In the genomic region with DNA sequence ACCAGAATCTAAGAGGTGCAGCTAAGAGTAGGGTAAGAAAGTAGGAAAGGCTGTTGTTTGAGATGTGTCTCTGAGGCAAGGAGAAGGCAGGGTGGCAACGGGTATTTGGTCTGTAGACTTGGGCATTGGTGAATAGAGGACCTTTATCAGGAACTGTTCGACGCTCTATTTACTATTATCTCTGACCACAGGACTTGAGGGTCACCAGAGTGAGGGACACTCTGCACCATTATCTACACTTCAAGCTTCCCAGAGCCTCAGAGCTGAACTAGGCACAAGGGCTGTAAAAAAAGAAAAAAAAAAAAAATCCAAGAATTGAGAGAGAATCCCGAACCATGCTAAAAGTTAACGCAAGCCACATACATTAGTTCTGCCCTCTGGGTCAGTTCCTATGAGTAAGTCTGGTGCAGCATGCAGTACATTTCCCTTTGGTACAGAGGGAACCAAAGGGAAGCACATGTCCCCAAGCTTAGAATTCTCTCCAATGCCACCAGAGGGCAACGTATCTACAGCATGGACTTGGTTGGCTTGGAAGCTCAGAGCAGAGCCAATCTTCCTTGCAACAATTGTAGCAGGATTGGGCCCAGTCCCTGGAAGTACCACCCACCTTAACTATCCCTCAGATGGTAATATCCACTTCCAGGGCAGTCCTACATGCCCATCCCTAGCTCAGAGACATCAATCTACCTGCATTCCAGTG, we compare ENCODE assay signal across 8 mouse cellular contexts. TPM values are rescaled to one million over a fixed set of nuclear protein-coding genes. Genes with fewer than 3 reads are reported as not detected.
A peak's percentile ranks its signal among the peaks of the same experiment; 100 is the strongest.
DNase-seq lines count a peak whose midpoint lies in the region; ATAC-seq lines count a peak whose summit lies in the region.

No protein-coding gene starts in this region.

- H3K4me1 ChIP-seq in intestine, embryonic 14.5 days (replicated peaks; ENCODE audit: control insufficient read depth, insufficient read depth, low read length): peaks cover 14% of the 10 kb centered on the region
- H3K4me1 ChIP-seq in midbrain, embryonic 11.5 days (ENCODE audit: control insufficient read depth, insufficient read depth, low read length): peaks cover 22% of the 10 kb centered on the region

- no peaks in the 10 kb centered on the region for H3K36me3 ChIP-seq in intestine, embryonic 14.5 days (ENCODE audit: control insufficient read depth, insufficient read depth, low read length)
- no peaks in the 10 kb centered on the region for H3K36me3 ChIP-seq in midbrain, embryonic 11.5 days (ENCODE audit: control insufficient read depth, insufficient read depth, low read length)

- H3K27me3 ChIP-seq in intestine, embryonic 14.5 days (replicated peaks; ENCODE audit: control insufficient read depth, insufficient read depth, low read length): peaks cover 60% of the 10 kb centered on the region
- H3K27me3 ChIP-seq in midbrain, embryonic 11.5 days (ENCODE audit: control insufficient read depth, insufficient read depth, low read length): peaks cover 57% of the 10 kb centered on the region

- peak; percentile 53 to 62 for DNase-seq in spleen, postnatal 36 days (ENCODE audit: low spot score in 2 of 2)
- no peak for DNase-seq in spleen, adult 18-20 months
- DNase-seq in cerebellum, adult 9-10 months: peak; percentile 86
- DNase-seq in frontal cortex, adult 2 months (ENCODE audit: extremely low spot score in 1 of 2, low spot score in 1 of 2): peak; percentile 64 to 82
- DNase-seq in intestine, embryonic 14.5 days (ENCODE audit: low spot score): no peak
- peak; percentile 61 for DNase-seq in left cerebral cortex, postnatal 4 days
- DNase-seq in midbrain, embryonic 11.5 days (ENCODE audit: low spot score, missing footprints): peak; percentile 92
- peak; percentile 74 for DNase-seq in telencephalon, adult 2 months (ENCODE audit: low read depth, low spot score)

- ATAC-seq in intestine, embryonic 14.5 days (replicated peaks; ENCODE audit: low FRiP score, low TSS enrichment, low read depth): peak; percentile 54
- ATAC-seq in midbrain, embryonic 11.5 days (ENCODE audit: low FRiP score): 0 out of 2 replicates have a peak, but pooled peaks have one; percentile 18

- no peak overlapping the region for H3K4me3 ChIP-seq in intestine, embryonic 14.5 days (ENCODE audit: low read depth, low read length)
- H3K4me3 ChIP-seq in midbrain, embryonic 11.5 days (ENCODE audit: low read depth, low read length): no peak overlapping the region

- no peak overlapping the region for H3K9ac ChIP-seq in intestine, embryonic 14.5 days (ENCODE audit: low read length)
- no peak overlapping the region for H3K9ac ChIP-seq in midbrain, embryonic 11.5 days (ENCODE audit: low read length)

- H3K9me3 ChIP-seq in intestine, embryonic 14.5 days (ENCODE audit: control insufficient read depth, low read length): no peaks in the 10 kb centered on the region
- H3K9me3 ChIP-seq in midbrain, embryonic 11.5 days (ENCODE audit: control insufficient read depth, low read length): no peaks in the 10 kb centered on the region

- H3K27ac ChIP-seq in intestine, embryonic 14.5 days (ENCODE audit: low read depth): no peak overlapping the region
- no peak overlapping the region for H3K27ac ChIP-seq in midbrain, embryonic 11.5 days (ENCODE audit: low read depth, low read length)

- H3K4me2 ChIP-seq in intestine, embryonic 14.5 days (ENCODE audit: low read length): no peak overlapping the region
- H3K4me2 ChIP-seq in midbrain, embryonic 11.5 days: no peak overlapping the region

- WGBS in intestine, embryonic 14.5 days: 39% methylated on average over 6 of the region's 6 CpGs
- 46% methylated on average over 6 of the region's 6 CpGs for WGBS in midbrain, embryonic 11.5 days

- intact Hi-C loops in left cerebral cortex, postnatal 4 days (cut with DNase I): no loop called here

RNA-seq across cellular contexts. Expression of a gene that starts 2.3 kb away (rescaled TPM):
- polyA plus RNA-seq in frontal cortex, adult 2 months (2012; rRNA removed): 17.6 and 19.2 TPM in 2 replicates
- polyA plus RNA-seq in intestine, embryonic 14.5 days (2014; fragmentation: Nextera tagmentation; extraction: Ambion mirVana): 9.5 and 11.4 TPM in 2 replicates
- 10 to 100 TPM; 18.3 to 18.4 TPM for total RNA-seq in left cerebral cortex, postnatal 4 days (2021)
- polyA plus RNA-seq in midbrain, embryonic 11.5 days (2014; fragmentation: Nextera tagmentation; extraction: Ambion mirVana): 14.2 and 16.7 TPM in 2 replicates

RNA-seq across cellular contexts. Expression of a gene that starts 6.3 kb away (rescaled TPM):
- 0.44 and 0.80 TPM in 2 replicates for polyA plus RNA-seq in frontal cortex, adult 2 months (2012; rRNA removed)
- 0.62 and 1.0 TPM in 2 replicates for polyA plus RNA-seq in intestine, embryonic 14.5 days (2014; fragmentation: Nextera tagmentation; extraction: Ambion mirVana)
- total RNA-seq in left cerebral cortex, postnatal 4 days (2021): under 1 TPM; 0.28 to 0.36 TPM
- 0.27 and 0.40 TPM in 2 replicates for polyA plus RNA-seq in midbrain, embryonic 11.5 days (2014; fragmentation: Nextera tagmentation; extraction: Ambion mirVana)

RNA-seq across cellular contexts. Expression of a gene that starts 21.1 kb away (rescaled TPM):
- 47.0 and 48.6 TPM in 2 replicates for polyA plus RNA-seq in frontal cortex, adult 2 months (2012; rRNA removed)
- 16.2 and 17.5 TPM in 2 replicates for polyA plus RNA-seq in intestine, embryonic 14.5 days (2014; fragmentation: Nextera tagmentation; extraction: Ambion mirVana)
- 10 to 100 TPM; 74.2 to 74.4 TPM for total RNA-seq in left cerebral cortex, postnatal 4 days (2021)
- 13.2 and 13.3 TPM in 2 replicates for polyA plus RNA-seq in midbrain, embryonic 11.5 days (2014; fragmentation: Nextera tagmentation; extraction: Ambion mirVana)

RNA-seq across cellular contexts. Expression of a gene that starts 26.0 kb away (rescaled TPM):
- 30.5 and 33.6 TPM in 2 replicates for polyA plus RNA-seq in frontal cortex, adult 2 months (2012; rRNA removed)
- 4.1 and 5.5 TPM in 2 replicates for polyA plus RNA-seq in intestine, embryonic 14.5 days (2014; fragmentation: Nextera tagmentation; extraction: Ambion mirVana)
- 10 to 100 TPM; 31.4 to 42.2 TPM for total RNA-seq in left cerebral cortex, postnatal 4 days (2021)
- polyA plus RNA-seq in midbrain, embryonic 11.5 days (2014; fragmentation: Nextera tagmentation; extraction: Ambion mirVana): 7.5 and 9.8 TPM in 2 replicates

RNA-seq across cellular contexts. Expression of a gene that starts 42.3 kb away (rescaled TPM):
- polyA plus RNA-seq in frontal cortex, adult 2 months (2012; rRNA removed): 1,157 and 1,186 TPM in 2 replicates
- 1,667 and 1,776 TPM in 2 replicates for polyA plus RNA-seq in intestine, embryonic 14.5 days (2014; fragmentation: Nextera tagmentation; extraction: Ambion mirVana)
- 1,000 to 10,000 TPM; 1,107 to 1,135 TPM for total RNA-seq in left cerebral cortex, postnatal 4 days (2021)
- polyA plus RNA-seq in midbrain, embryonic 11.5 days (2014; fragmentation: Nextera tagmentation; extraction: Ambion mirVana): 2,214 and 2,255 TPM in 2 replicates

Comparison
In these comparisons a context has a peak if more than half of its experiments do, and no peak if none do; other contexts are left out.
1. DNase-seq: peak in spleen, postnatal 36 days (2 of 2), cerebellum, adult 9-10 months (single experiment), frontal cortex, adult 2 months (2 of 2), left cerebral cortex, postnatal 4 days (single experiment), midbrain, embryonic 11.5 days (single experiment) and telencephalon, adult 2 months (single experiment); none in spleen, adult 18-20 months (0 of 2) and intestine, embryonic 14.5 days (single experiment).